Mouse (Mus musculus): ENCODE measurements around the gene Adamts14. TPM values are rescaled to one million over a fixed set of nuclear protein-coding genes. Genes with fewer than 3 reads are reported as not detected.
A peak's percentile ranks its signal among the peaks of the same experiment; 100 is the strongest.

The Adamts14 gene
- polyA plus RNA-seq, 1 experiment: 0.61 TPM

- TF ChIP-seq POLR2A (IDR thresholded peaks at IDR 0.05; ENCODE audit: control insufficient read depth, low read depth, low read length) (no peak), CTCF (IDR thresholded peaks at IDR 0.05; ENCODE audit: control insufficient read depth, insufficient read depth, insufficient replicate concordance, low read depth, low read length) (no peak)
- H3K4me3 ChIP-seq (ENCODE audit: control insufficient read depth, low read depth, low read length): no peak overlapping the region
- no peaks in the 10 kb centered on the region for H3K27me3 ChIP-seq (ENCODE audit: control insufficient read depth, insufficient read depth, low read length)
- no peak overlapping the region for H3K27ac ChIP-seq (ENCODE audit: control insufficient read depth, insufficient read depth, low read depth, low read length)
- no peaks in the 10 kb centered on the region for H3K36me3 ChIP-seq (ENCODE audit: control insufficient read depth, insufficient read depth, low read length)
- peaks cover 2% of the 10 kb centered on the region; the same call in 1 of the 2 replicates for H3K4me1 ChIP-seq (ENCODE audit: control insufficient read depth, insufficient read depth, low read length)
Observed at GRCm38 (mm10) chr10:61200232-61200820, 72.9 kb downstream of the Adamts14 start.

GRCm38 (mm10) chr10:61199566-61200213 lies 73.5 kb downstream of the Adamts14 start:
- no peaks in the 10 kb centered on the region for H3K27me3 ChIP-seq (ENCODE audit: control insufficient read depth, insufficient read depth, low read length)
- H3K27ac ChIP-seq (ENCODE audit: control insufficient read depth, insufficient read depth, low read depth, low read length): no peak overlapping the region
- H3K4me3 ChIP-seq (ENCODE audit: control insufficient read depth, low read depth, low read length): no peak overlapping the region
- peaks cover 2% of the 10 kb centered on the region; the same call in 1 of the 2 replicates for H3K4me1 ChIP-seq (ENCODE audit: control insufficient read depth, insufficient read depth, low read length)
- H3K36me3 ChIP-seq (ENCODE audit: control insufficient read depth, insufficient read depth, low read length): no peaks in the 10 kb centered on the region
- TF ChIP-seq POLR2A (IDR thresholded peaks at IDR 0.05; ENCODE audit: control insufficient read depth, low read depth, low read length): no peak
- TF ChIP-seq CTCF (IDR thresholded peaks at IDR 0.05; ENCODE audit: control insufficient read depth, insufficient read depth, insufficient replicate concordance, low read depth, low read length): peak; percentile 83

GRCm38 (mm10) chr10:61195718-61196291 lies 77.4 kb downstream of the Adamts14 start:
- Histone ChIP-seq H3K36me3 (ENCODE audit: control insufficient read depth, insufficient read depth, low read length) (no peaks in the 10 kb centered on the region), H3K27ac (ENCODE audit: control insufficient read depth, insufficient read depth, low read depth, low read length) (no peak overlapping the region), H3K27me3 (ENCODE audit: control insufficient read depth, insufficient read depth, low read length) (no peaks in the 10 kb centered on the region), H3K4me1 (ENCODE audit: control insufficient read depth, insufficient read depth, low read length) (peaks cover 2% of the 10 kb centered on the region; the same call in 1 of the 2 replicates), H3K4me3 (ENCODE audit: control insufficient read depth, low read depth, low read length) (no peak overlapping the region)
- TF ChIP-seq POLR2A (IDR thresholded peaks at IDR 0.05; ENCODE audit: control insufficient read depth, low read depth, low read length) (no peak), CTCF (IDR thresholded peaks at IDR 0.05; ENCODE audit: control insufficient read depth, insufficient read depth, insufficient replicate concordance, low read depth, low read length) (no peak)

- Histone ChIP-seq H3K27ac (ENCODE audit: control insufficient read depth, insufficient read depth, low read depth, low read length) (no peak overlapping the region), H3K4me1 (ENCODE audit: control insufficient read depth, insufficient read depth, low read length) (peaks cover 2% of the 10 kb centered on the region; the same call in 1 of the 2 replicates), H3K27me3 (ENCODE audit: control insufficient read depth, insufficient read depth, low read length) (no peaks in the 10 kb centered on the region), H3K4me3 (ENCODE audit: control insufficient read depth, low read depth, low read length) (no peak overlapping the region), H3K36me3 (ENCODE audit: control insufficient read depth, insufficient read depth, low read length) (no peaks in the 10 kb centered on the region)
- TF ChIP-seq POLR2A (IDR thresholded peaks at IDR 0.05; ENCODE audit: control insufficient read depth, low read depth, low read length) (no peak), CTCF (IDR thresholded peaks at IDR 0.05; ENCODE audit: control insufficient read depth, insufficient read depth, insufficient replicate concordance, low read depth, low read length) (no peak)
Observed at GRCm38 (mm10) chr10:61195216-61195615, 78.0 kb downstream of the Adamts14 start.

- Histone ChIP-seq H3K36me3 (ENCODE audit: control insufficient read depth, insufficient read depth, low read length) (no peaks in the 10 kb centered on the region), H3K27me3 (ENCODE audit: control insufficient read depth, insufficient read depth, low read length) (no peaks in the 10 kb centered on the region), H3K27ac (ENCODE audit: control insufficient read depth, insufficient read depth, low read depth, low read length) (no peak overlapping the region), H3K4me3 (ENCODE audit: control insufficient read depth, low read depth, low read length) (no peak overlapping the region), H3K4me1 (ENCODE audit: control insufficient read depth, insufficient read depth, low read length) (peaks cover under 1% of the 10 kb centered on the region; the same call in 1 of the 2 replicates)
- TF ChIP-seq CTCF (IDR thresholded peaks at IDR 0.05; ENCODE audit: control insufficient read depth, insufficient read depth, insufficient replicate concordance, low read depth, low read length): no peak
- TF ChIP-seq POLR2A (IDR thresholded peaks at IDR 0.05; ENCODE audit: control insufficient read depth, low read depth, low read length): no peak
Observed at GRCm38 (mm10) chr10:61194611-61195010, 78.6 kb downstream of the Adamts14 start.

- H3K4me3 ChIP-seq (ENCODE audit: control insufficient read depth, low read depth, low read length): no peak overlapping the region
- H3K27me3 ChIP-seq (ENCODE audit: control insufficient read depth, insufficient read depth, low read length): no peaks in the 10 kb centered on the region
- H3K36me3 ChIP-seq (ENCODE audit: control insufficient read depth, insufficient read depth, low read length): no peaks in the 10 kb centered on the region
- H3K27ac ChIP-seq (ENCODE audit: control insufficient read depth, insufficient read depth, low read depth, low read length): no peak overlapping the region
- TF ChIP-seq POLR2A (IDR thresholded peaks at IDR 0.05; ENCODE audit: control insufficient read depth, low read depth, low read length) (0 out of 2 replicates have a peak, but pooled peaks have one; percentile 32), CTCF (IDR thresholded peaks at IDR 0.05; ENCODE audit: control insufficient read depth, insufficient read depth, insufficient replicate concordance, low read depth, low read length) (no peak)
- peaks cover 7% of the 10 kb centered on the region for H3K4me1 ChIP-seq (ENCODE audit: control insufficient read depth, insufficient read depth, low read length)
Observed at GRCm38 (mm10) chr10:61188010-61188409, 85.2 kb downstream of the Adamts14 start.

- Histone ChIP-seq H3K4me1 (ENCODE audit: control insufficient read depth, insufficient read depth, low read length) (peaks cover 7% of the 10 kb centered on the region), H3K27ac (ENCODE audit: control insufficient read depth, insufficient read depth, low read depth, low read length) (peak overlapping the region; percentile 51), H3K27me3 (ENCODE audit: control insufficient read depth, insufficient read depth, low read length) (no peaks in the 10 kb centered on the region), H3K36me3 (ENCODE audit: control insufficient read depth, insufficient read depth, low read length) (no peaks in the 10 kb centered on the region), H3K4me3 (ENCODE audit: control insufficient read depth, low read depth, low read length) (no peak overlapping the region)
- TF ChIP-seq CTCF (IDR thresholded peaks at IDR 0.05; ENCODE audit: control insufficient read depth, insufficient read depth, insufficient replicate concordance, low read depth, low read length) (no peak), POLR2A (IDR thresholded peaks at IDR 0.05; ENCODE audit: control insufficient read depth, low read depth, low read length) (no peak)
Observed at GRCm38 (mm10) chr10:61187001-61187400, 86.2 kb downstream of the Adamts14 start.

Measured in testis, adult 2 months (tissue).